Mouse (Mus musculus): Measurements from ENCODE around the gene Zdhhc23. TPM values are rescaled to one million over a fixed set of nuclear protein-coding genes. Genes with fewer than 3 reads are reported as not detected.

Gene Zdhhc23
- 2.4 and 3.1 TPM in 2 replicates for polyA plus RNA-seq (2012; rRNA removed)

GRCm38 (mm10) chr16:43979328-43980109, at the start of gene Zdhhc23:
TSS of gene Zdhhc23 (minus strand) at chr16:43979791.

GRCm38 (mm10) chr16:43926341-43926859, 53.2 kb downstream of the Zdhhc23 start, which contains the start of gene Qtrt2:
TSS of gene Qtrt2 (minus strand) at chr16:43926809.

Other genes with a start within 250 kb of the Zdhhc23 start
- 0.06 and 0.18 TPM in 2 replicates for gene Drd3, start 225.8 kb downstream of the Zdhhc23 start, polyA plus RNA-seq (2012; rRNA removed)
- gene Ccdc191, start 90.0 kb downstream of the Zdhhc23 start, polyA plus RNA-seq (2012; rRNA removed): 6.1 and 7.0 TPM in 2 replicates
- gene Qtrt2, start 53.0 kb downstream of the Zdhhc23 start, polyA plus RNA-seq (2012; rRNA removed): 46.2 and 48.5 TPM in 2 replicates
- gene Gramd1c, start 83.6 kb upstream of the Zdhhc23 start, polyA plus RNA-seq (2012; rRNA removed): 2.2 and 2.6 TPM in 2 replicates
- gene Atp6v1a, start 159.9 kb upstream of the Zdhhc23 start, polyA plus RNA-seq (2012; rRNA removed): 66.9 and 71.0 TPM in 2 replicates
- gene Naa50, start 160.0 kb upstream of the Zdhhc23 start, polyA plus RNA-seq (2012; rRNA removed): 26.0 and 26.5 TPM in 2 replicates
- gene Usf3, start 193.5 kb upstream of the Zdhhc23 start, polyA plus RNA-seq (2012; rRNA removed): 9.0 and 10.0 TPM in 2 replicates